Mouse (Mus musculus): ENCODE results near the gene Zc3h7a. TPM values are rescaled to one million over a fixed set of nuclear protein-coding genes. Genes with fewer than 3 reads are reported as not detected.
"Not testable (repeated sequence)": the region's sequence is repeated elsewhere in the genome, so short reads cannot be mapped to it uniquely, and the experiment has no call there.

Zc3h7a gene
- total RNA-seq (2021), result 93.1 and 98.6 TPM in 2 replicates
- long read RNA-seq, transcript Zc3h7a-201 (23 exons, 3,825 nt), result major isoform, 18 of 44 reads
- long read RNA-seq, partial matches to known transcripts, result 10 of 44 reads
- long read RNA-seq, other reads (novel, unspliced or antisense), result 16 of 44 reads

DNA sequence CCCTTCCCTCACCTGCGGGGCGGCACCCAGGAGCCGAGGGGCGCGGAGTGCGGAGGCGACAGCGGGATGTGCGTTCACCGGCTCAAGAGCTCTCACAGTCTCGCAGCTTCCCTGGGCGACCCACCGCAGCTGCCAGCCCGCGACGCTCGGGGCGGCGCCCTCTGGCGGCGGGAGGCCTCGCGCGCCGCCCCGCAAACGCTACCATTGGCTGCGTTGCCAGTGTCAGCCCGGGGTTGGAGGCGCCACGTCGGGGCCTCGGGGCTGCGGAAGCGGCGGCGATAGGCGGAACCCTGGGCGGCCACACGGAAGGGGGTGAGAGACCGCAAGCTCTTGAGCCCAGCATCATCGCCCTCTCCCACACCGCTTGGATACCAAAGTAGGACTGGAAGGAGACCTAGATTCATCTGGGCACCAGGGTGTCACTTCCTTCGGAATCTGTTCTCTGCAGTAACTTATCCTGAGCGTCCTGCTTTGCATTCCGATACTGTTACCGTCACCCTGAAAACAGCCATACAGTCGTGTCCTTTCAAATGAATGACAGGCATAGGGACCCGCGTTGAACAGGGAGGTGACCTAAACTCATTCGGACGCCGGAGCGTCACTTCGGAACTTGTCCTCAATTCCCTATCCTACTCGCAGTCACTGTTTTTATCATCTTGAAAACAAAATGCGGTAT is at the start of gene Zc3h7a:
Gene Zc3h7a (minus strand): TSS at position 186 of the 676 bp plus-strand sequence.
- peak; percentile 93 for DNase-seq

DNA sequence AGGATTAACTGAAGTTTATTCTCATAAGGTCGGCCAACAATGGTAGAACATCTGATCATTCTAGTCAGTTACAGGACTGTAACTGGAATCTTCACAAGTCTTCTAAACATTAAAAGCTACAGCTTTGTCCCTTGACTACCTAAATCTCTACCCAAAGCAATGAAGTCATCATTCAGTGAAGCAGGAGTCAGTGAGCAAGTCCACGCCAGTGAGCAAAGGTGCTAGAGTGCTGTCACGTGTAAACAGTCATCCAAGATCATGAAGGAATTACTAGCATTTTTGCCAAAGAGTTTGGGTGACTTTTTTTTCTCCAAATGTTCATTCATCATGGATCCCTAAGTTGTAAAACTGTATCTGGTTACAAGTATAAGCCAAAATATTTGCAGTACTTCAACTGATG is 41.6 kb upstream of the Zc3h7a start:
- no peak for DNase-seq

DNA sequence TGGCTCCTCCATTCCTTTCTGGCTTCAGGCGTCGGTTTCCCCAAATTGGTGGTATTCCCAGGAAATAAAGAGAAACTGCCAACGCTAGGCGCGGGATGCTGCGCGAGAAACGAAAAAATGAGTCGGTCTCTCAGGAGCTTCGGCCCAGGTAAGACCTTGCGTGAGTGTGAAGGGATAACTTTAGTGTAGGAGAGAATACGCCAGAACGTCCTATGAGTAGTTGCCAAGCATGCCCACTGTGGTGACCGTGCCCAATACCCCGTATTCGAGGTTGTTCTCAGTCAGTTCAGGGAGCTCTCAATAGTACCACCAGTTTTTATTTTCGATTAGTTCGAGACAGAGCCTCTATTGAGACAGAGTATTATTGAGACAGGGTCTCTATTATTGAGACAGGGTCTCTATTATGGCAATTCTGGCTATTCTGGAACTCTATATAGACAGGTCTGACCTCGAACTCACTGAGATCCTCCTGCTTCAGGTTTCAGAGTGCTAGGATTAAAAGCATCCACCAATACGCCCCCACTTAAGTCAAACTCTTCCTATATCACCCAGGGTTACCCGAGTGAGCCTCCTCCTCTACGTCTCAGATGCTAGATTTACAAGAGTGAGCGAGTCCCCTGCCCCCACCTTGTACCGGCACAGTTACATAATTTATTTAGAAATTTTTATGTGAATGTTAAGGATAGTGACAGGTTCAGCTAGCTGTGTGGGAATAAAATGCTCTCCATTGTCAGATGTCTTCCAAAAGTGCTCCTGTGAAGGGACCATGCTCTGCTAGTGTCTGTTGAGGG is 27.6 kb upstream of the Zc3h7a start:
- DNase-seq, result no peak

DNA sequence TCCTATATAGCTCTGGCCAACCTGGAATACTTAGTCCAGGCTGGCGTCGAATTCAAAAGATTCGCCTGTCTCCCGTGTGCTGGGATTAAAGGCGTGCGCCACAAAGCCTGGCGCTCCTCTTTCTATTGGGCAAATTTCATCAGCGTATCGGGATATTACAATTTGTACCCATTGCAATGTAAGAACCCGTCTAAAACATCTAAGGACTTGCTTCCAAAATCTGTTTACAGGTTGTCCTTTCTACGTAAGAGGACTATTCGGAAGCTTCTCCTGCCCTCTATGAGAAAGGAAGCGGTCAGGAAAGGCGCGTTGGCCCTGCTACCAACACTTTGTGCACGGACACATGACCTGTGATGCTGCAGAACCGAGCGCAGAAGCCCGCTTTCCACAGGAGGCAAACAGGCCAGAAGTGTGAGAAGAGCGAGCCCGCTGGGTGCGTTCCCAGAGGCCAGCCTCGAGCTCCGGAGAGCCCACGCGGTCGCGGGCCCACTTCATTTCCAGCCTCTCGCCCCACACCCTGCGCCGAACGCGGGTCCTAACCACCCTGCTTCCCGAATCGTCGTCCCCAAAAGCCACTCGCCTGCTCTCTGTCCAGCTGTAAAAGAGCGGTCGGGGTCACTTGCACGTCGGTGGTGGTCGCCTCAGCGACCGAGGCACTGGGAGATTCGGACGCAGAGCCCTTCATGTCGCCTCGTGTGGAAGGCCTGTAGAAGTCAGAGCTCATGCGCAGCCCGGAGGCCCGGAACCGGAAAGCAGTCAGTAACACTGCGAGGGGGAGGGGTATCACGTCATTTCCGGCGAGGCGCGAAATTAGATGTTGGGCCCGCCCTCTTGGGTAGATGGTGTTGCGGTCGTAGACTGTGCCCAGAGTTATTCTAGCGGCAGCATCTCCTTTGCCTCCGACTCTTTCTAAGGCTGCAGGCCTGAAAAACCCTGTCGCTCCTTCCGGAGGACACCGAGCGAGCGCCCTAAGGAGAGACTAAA is 26.7 kb upstream of the Zc3h7a start, which contains the start of gene Rsl1d1:
Gene Rsl1d1 (minus strand): TSS at position 761 of the 984 bp plus-strand sequence.
- DNase-seq, result peak; percentile 91

DNA sequence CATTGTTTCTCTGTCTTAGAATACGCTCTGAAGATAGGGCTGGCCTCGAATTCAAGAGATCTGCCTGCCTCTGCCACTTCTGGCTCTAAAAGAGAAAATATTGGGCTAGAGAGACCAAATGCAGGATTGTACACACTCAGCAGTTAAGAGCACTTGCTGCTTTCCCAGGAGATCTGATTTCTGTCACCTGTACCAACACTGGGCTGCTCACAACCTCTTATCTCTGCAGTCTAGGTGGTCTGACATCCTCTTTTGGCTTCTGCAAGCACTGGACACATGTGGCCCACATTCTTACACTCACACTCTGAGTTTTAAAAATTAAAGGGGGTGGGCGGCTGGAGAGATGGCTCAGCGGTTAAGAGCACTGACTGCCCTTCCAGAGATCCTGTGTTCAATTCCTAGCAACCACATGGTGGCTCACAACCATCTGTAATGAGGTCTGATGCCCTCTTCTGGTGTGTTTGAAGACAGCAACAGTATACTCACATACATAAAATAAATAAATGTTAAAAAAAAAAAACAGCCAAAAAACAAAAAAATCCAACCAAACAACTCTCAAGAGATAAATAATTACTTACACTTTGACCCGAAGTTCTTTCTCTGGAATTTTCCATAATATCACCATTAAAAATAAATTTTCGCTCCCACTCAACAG is 25.7 kb upstream of the Zc3h7a start:
- no peak for DNase-seq

DNA sequence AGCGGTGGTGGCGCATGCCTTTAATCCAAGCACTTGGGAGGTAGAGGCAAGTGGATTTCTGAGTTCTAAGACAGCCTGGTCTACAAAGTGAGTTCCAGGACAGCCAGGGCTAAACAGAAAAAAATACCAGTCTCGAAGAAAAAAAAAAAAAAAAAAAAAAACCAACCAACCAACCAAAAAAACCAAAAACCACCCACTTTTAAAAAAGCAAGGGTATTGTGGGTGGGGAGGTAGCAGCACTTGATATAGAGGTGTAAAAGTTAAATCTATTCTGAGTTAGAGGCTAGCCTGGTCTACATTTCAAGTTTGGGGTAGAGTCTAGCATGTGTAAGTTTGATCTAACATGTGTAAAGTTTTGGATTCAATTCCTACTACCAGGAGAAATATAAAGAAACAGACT is 24.1 kb upstream of the Zc3h7a start:
- DNase-seq, result no peak

DNA sequence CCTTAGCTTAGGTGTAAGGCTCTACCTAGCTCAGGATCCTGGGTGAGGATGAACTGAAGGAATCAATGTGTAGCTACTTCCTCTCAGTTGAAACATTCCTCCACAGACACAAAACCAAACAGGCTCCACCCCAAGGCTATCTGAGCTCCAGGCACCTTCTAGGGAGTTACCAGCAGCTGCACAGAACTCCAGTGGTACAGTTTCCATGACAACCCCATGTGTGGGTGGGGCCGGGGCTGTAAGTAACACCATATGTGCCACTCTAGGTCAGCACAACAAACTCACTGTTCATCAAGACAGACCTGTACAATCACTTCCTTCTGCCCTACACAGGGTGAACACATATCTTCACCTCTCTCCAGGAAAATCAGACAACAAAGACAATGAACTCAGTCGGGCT is 22.3 kb upstream of the Zc3h7a start:
- no peak for DNase-seq

DNA sequence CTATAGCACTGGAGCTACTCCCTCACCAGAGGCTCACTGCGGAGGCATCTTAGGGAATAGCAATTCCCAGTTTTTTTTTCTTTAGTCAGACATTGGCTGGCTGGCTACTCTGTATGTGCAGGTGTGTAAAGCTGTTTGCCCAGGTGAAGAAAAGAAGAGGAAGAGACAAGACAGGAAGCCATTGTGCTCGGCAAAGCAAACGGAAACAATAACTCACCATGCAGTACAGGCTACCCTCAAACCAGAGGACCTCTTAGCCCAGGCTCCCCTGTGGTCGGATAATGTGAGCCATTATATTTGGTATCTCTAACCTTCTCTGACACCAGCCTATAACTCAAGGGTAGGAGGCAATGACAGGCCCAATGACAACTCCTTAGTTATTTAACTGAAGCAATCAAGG is 20.9 kb upstream of the Zc3h7a start:
- no peak for DNase-seq

DNA sequence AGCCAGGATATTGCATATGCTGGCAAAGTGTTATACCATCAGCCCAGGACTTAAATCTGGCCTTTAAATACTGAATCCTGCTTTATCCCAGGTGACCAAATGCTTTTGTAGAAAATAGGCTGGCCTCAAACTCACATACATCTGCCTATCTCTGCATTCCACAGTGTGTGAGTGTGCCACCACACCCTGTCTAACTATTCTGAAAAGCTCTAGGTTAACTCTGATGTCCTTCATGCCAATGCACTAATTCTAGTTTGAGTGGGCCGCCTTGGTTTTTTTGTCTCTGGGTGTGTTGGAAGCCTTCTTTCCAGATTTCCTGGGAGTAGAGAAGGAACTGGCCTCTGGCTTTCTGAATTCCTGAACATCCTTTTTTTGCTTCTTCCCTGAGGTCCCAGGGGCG is 17.0 kb upstream of the Zc3h7a start:
- DNase-seq, result no peak

DNA sequence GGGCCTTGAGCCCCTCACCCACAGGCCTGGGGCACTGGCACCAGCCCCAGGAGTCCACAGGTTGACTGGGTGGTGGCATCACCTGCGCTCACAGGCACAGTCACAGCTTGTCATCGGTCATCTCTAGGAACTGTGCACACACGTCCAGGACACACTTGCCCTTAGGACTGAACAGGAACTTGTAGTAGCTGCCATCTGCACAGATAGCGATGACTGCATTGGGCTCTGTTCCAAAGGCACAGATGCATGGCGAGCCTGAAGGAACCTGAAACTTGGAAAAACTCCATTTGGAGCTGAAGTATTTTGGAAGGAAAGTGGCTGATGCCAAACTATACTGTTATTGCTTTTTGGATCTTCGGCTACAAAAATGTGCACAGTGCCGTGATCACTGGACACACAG is 14.0 kb upstream of the Zc3h7a start:
- no peak for DNase-seq

DNA sequence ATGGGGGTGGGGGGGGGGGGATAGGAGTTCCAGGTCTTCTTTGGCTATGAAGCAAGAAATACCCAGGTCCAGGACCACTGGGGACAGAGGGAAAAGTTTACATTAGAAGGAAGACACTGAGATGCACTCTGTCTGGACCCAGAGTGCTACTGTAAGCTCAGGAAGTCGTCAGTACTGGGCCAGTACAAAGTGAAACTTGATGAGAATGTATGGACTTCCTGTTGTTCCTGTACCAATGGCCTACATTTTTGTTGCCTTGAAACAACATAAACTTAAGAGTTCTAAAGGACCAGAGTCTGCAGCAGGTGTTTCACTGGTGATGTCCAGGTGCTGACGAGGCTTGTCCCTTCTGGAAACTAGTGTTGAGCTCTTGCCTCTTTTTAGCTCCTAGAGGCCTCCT is 1.2 kb upstream of the Zc3h7a start:
- DNase-seq, result no peak

DNA sequence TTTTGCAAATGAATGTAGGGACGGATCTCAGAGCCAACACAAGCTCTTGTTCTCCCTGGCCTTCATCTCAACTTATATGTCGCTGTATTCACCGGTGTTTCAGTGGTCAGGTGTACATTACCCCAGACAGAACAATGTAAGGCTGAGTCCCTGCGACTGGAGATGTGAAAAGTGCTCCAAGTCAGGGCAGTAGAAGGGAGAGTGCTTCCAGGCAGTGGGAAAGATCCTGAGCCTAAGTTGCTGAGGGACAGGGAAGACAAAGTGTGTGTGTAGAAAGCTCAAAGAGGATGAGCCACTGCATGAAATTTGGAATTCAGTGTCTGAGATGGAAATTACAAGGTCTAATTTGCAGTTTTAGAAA is 671 bp upstream of the Zc3h7a start:
- DNase-seq, result no peak

DNA sequence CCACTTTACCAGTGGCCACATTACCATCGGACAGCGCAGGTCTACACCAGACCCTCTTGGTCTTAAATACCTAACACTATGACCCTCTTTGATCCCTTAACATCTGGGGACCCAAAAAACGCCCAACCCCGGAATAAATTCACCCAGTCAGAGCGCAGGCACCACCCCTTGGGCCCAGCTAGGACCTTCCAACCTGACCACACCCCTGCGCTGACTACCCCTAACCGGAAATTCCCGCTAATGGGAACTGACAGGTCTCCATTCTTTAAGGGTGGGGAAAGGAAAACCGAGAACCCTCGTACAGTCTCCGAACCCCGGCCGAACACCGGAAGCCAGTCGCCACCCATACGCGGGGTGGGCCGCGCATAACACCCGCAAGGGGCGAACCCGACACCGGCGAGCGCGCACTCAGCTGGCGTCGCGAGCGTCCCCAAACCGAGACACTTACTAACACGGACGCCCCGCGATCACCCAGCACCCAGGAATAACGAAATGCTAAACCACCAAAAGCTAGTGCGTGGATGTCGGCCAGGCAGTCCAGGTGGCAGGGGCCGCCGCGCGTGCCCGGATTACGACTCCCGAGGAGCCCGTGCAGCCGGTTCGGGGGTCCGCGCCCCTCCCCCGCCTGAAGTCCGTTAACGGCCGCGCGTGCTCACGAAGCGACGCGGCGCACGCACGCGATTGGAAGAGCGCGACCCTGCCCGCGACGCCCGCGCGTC is 545 bp downstream of the Zc3h7a start:
- DNase-seq, result peak; percentile 64

DNA sequence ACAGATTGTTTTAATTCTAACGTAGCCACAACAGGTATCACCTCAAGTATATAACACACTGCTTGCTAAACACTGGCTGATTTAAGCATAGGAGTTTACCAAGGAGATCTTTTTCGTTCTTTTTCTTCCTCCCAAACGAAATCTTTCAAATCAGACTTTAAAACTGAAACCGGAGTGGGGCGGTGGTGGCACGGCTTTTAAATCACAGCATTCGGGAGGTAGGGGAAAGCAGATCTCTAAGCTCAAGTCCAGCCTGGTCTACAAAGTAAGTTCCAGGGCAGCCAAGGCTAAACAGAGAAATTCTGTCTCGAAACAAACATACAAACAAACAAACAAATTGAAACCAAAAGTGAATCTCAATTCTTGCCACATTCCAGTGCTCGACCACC is 1.1 kb downstream of the Zc3h7a start:
- DNase-seq, result no peak

DNA sequence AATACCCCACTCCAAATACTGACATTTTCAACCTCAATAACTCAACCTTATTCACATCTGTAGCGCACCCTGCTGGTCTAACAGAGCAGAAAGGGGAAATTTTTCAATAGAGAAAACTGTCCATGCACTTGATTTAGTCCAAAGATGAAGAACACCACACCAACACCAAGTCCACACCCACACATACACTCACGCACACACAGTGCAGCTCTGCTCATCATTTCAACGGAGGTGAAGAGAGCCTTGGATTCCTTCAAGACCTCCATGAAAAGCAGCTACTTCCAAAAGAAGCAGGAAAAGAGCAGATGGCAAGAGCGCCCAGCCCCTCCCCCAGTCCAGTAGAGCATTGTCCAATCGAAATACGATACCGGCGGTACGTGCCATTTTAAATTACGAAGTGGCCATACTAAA is 1.5 kb downstream of the Zc3h7a start:
- DNase-seq, result peak; percentile 43

DNA sequence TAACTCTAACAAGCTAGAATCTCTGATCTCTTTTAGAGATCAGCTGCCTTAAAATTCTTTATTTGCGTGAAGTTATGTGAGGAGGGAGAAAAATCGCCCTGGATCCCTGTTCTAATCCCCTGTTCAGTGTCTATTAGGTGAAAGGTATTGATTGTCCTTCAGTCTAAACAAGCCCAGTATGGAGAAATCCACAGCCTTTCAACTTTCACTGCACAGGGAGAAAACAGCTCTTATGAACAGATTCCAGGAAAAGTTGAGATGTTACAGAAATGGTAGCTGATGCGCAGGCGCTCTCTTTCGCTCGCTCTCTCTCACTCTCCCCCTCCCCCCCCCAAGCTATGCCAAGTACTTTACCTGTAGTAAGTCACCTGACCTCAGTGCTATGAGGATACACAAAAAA is 4.5 kb downstream of the Zc3h7a start:
- DNase-seq, result no peak

DNA sequence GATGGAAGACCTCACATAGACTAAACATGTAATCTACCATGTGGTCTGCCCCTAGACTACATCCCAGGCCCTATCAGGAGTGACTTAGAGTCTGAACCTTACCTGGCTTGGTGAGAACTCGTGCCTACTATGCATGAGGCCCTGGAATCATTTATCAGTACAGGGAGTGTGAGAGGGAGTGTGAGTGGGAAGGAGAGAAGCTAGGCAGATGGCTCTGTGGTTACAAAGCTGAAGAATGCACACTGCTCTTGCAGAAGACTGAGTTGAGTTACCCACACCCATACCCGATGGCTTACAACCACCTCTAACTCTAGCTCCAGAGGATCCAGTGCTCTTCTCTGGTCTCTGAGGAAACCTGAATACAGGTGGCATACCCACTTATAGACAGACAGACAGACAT is 9.8 kb downstream of the Zc3h7a start:
- no peak for DNase-seq

DNA sequence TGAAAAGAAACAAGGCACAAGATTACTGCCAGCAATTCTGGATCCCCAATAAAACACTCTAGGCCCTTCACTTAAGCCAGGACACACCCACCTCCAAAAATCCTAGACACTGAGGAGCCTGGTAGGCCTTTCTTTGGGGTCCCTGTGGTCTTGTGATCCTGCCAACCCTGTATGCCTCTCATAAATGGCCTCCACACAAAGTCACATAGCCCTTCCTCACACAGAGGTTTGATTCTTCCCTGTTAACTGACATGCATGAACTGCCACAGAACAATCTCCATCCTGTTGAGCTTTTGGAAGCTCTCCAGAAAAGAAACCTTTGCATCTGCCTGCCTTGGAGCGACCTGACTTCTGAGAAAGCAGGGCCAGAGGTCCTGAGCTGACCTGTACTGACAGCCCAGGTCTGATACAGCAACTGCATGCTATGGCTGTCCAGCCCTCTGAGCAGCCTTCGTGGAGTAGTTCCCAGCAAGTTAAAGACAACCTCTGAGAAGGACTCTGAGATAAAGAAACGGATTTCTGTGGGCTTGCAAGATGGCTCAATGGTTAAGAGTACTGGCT is 11.4 kb downstream of the Zc3h7a start:
- no peak for DNase-seq

DNA sequence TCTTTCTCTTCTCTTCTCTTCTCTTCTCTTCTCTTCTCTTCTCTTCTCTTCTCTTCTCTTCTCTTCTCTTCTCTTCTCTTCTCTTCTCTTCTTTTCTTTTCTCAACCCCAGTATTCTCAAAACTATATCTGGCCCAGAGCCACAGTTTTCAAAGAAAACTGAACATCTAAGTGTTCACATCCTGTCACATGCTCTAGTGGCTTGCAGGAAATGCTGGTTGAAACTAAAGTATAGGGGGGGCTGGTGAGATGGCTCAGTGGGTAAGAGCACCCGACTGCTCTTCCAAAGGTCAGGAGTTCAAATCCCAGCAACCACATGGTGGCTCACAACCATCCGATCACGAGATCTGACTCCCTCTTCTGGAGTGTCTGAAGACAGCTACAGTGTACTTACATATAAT is 18.5 kb downstream of the Zc3h7a start:
- not testable (repeated sequence) for DNase-seq

DNA sequence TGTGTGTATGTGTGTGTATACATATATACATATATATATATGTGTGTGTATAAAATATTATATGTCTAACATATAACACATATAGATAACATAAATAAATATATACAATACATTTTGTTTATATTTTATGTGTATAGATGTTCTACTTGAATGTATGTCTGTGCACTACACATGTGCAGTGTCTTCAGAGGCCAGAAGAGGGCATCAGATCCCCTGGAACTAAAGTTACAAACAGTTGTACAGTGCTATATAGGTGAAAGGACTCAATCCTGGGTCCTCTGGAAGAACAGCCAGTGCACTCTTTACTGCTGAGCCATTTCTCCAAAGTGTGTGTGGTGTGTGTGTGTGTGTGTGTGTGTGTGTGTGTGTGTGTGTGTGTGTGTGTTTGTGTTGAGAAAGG is 21.7 kb downstream of the Zc3h7a start:
- no peak for DNase-seq

Data from adrenal gland, postnatal 25 days (tissue).